Mouse (Mus musculus) layer of hippocampus, adult 9-11 months (tissue): ENCODE measurements at regions not wholly inside any gene's neighbourhood (a gene's known extent, or its start where the extent isn't known, plus 50 kb on each side); places are given as distances from the start of the nearest gene placed in this dataset.

Source experiments
- DNase-seq: peaks from one replicate; pipeline ENCODE4 v3.0.0; 2022

DNA sequence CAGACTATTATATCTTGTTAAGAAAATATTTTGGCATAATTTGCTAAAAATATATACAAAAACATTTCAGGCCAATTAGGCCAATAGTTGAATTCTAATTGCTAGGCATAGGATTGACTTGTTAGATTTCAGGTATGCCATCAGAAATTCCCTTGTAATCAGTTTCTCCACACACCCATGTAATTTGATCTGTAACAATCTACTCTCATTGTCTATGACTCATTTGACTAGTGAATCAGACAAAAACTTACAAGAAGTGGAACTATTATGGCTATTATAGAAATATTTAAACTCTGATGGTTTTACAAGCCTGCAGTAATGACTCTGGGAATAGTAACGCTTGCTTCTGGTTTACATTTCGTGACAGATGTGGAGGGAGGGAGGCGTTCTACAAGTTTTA is 338.9 kb upstream of the Ptbp2 start:
- DNase-seq, result no peak

DNA sequence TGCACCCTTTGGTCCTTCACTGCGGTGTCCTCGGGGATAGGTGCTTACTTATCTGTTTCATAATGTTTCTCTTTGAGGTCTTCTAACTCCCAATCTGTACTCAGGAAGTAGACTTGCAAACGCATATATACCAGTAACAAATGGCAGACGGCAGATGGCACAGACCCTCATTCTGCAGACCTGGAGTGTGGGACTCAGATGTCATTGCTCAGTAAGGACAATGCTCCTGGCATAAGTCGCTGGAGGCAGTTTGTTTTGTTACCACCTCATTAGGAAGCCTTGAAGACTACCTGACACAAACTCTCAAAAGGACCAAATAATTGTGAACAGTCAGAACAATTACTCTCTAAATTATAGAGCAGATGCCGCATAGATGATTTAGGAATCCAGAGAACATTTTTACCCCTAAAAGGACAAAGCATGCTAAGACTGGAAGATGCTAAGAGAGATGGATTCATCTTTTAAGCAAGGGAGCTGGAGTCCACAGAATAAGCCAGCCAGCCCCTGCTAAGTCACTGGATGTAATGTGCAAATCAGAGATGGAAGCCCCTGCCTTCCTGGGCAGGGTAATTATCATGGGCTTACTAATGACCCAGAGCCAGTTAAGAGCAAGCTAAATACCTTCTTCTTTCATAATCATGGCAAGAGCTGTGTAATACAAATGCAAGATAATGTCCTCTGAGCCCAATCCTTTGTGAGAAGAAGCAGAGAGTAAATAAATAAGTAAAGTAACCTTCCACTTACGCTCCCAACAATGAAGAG is 299.1 kb upstream of the Ptbp2 start:
- DNase-seq, result no peak

DNA sequence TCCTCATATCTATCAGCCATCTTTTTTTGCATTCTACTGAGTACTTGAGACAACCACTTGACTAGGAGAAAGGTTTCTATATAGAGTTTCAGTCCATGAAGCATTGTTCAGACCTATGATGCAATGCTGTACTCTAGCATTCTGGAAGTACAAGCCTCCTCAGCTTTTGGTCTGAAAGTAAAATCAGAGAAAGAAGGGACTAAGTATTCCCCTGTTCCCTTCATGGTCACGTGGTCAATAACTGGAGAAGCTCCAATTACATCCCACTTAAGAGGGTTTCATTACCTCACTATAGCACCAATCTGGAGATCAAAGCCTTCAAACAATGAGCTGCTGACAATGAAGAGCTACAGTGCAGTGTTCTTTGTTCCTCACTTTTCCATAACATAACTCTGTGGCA is 289.3 kb upstream of the Ptbp2 start:
- no peak for DNase-seq

DNA sequence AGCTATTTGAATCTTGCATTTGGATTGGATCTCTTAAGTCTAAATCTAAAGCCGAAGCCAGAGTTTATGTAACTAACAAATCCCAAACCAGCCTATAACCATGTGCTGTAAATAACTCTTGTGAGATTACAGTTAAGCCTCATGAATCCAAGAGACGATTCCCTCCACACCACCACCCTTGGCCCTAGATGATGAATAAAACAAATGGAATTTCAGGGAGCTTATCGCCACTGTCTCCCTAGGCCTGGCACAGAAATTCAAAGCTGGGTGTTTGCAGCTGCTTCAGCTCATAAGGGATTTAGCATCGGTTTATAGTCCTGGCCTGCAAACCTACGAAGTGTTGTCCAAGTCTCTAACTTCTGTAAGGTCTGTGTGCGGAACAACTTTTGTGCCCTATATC is 281.4 kb upstream of the Ptbp2 start:
- no peak for DNase-seq

DNA sequence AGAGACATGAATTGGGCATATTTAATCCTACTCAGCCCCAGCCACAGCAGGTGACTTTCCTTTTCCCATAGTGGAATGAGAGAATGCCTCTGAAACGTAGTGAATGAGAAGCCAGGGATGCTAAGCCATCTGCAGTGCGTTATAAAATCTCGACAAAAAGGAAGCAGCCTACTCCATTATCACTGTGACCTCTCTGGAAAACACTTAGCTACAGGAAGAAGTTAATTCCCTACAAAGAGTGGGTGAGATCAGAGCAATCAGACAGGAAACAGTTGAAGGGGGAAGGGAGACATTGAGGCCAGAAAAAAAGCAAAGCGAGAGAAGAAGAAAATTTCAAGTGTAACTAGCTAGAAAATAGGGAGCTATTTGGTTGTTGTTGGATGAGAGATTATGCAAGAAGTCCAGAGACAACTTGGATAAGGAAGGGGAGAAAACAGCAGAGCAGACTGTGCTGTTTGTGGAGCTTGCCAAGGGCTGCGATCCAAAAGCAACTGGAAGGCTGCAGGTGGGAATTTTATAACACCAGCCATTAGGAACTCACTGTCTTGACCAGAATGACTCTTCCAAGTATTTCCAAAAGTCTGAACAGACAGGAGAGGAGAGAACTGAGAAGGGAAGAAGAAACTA is 280.7 kb upstream of the Ptbp2 start:
- DNase-seq, result no peak

DNA sequence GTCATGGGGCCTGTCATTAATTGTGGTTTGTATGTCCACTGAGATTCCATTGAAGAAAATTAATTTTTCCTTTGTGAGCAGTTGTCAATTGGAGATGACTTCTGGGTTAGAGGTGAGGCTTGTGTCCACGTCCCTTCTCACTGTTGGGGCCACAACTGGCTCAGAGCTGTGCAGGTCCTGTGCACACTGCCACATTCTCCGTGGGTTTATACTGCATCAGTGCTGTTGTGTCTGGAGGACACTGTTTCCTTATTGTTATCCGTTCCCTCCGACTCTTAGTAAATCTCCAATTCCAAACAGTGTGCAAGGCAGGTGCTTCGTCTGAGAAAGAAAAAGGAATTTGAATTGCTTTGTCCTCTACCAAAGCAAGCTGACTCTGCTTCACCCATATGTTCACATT is 278.0 kb upstream of the Ptbp2 start:
- no peak for DNase-seq

DNA sequence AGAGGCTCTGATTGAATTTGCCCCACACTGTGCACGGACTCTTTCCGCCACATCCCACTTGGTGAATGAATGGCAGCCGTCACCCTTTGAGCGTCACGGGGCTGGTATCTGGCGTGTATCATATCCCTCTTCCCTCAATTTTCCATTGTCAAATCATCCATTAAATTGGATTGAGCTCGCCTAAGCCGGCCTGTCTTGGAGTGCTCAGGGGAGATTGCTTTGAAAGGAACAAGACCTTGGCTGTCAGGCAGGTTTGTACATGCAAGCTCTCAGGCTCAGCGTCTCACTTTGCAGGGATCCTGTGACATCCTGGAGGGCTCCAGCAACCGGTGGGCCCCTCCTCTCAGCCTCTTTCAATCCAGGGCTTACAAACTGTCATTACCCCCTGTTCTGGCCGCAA is 275.7 kb upstream of the Ptbp2 start:
- no peak for DNase-seq

DNA sequence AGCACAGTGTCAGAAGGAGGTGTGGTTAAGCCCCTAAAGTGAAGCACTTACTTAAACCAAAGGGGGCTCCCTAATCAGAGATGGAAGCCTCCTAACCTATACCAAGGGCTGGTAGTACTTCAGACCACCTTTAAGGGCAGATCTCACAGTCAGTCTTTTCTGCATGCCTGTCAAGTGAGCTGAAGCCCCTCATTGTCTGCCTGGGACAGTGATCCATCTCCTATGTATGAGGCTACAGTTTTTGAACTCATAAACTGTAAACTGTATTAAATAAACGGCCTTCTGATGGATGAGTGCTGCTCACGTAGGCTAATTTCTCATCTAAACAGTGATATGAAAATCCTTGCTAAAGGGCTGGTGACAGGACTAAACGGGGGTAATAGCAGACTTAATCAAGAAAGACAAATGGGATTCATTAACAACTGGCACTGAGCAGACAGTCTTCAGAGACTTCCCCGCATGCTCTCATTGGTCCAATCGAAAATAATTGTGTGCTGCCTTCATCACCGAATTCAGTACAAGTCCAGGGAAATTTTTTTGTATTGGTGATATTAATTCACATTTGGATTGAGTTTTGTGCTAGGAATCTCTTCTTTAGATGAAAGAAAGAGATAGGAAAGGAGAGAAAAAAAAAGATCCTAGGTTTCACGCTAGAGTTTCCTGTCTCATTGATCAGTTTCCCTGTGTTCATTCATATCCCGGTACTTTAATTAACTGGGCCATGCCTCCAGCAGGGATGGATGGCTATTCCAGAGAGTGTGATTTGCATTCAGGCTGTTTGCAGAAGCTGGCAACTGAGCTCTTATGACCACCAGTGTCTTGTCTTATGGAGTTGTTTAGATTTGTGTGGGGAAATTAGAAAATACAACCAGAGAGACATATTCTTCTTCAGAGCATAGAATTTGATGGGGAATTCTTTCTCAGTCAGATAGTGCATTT is 271.2 kb upstream of the Ptbp2 start:
- DNase-seq, result no peak

DNA sequence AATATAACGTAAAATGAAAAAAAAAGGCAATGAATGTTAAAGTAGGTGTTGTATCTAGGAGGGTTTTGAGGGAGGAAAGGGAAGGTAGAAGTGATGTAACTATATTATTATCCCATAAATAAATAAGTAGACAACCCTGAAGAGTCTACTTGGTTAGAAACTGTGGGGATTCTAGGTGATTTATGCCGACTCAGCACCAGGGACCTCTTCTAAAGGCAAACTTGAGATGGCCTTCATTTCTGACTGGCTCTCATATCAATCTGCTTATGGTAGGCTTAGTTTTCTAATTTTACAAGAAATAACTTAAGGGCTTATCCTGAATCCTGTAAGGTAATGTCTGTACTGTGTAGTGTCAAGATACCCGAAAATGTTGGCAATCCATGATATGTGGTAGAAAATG is 263.0 kb upstream of the Ptbp2 start:
- DNase-seq, result no peak

DNA sequence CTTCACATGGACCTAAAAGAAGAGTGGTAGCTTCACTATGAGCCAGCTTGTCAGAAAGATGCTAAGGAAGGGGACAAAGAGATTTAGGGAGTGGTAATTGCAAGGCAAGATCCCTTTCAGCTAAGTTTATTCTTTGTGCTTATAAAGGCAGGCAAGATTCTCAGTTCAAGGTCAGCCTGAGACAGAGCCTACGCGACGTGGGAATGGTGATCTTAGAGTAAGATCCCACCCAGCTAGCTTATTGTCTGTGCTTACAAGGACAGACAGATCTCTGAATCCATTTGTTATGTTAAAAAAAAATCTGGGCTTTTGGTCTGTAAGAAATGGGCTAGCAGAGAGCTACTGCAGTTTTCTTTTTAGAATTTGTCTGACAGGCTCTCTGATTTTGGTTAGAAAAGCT is 253.3 kb upstream of the Ptbp2 start:
- no peak for DNase-seq

DNA sequence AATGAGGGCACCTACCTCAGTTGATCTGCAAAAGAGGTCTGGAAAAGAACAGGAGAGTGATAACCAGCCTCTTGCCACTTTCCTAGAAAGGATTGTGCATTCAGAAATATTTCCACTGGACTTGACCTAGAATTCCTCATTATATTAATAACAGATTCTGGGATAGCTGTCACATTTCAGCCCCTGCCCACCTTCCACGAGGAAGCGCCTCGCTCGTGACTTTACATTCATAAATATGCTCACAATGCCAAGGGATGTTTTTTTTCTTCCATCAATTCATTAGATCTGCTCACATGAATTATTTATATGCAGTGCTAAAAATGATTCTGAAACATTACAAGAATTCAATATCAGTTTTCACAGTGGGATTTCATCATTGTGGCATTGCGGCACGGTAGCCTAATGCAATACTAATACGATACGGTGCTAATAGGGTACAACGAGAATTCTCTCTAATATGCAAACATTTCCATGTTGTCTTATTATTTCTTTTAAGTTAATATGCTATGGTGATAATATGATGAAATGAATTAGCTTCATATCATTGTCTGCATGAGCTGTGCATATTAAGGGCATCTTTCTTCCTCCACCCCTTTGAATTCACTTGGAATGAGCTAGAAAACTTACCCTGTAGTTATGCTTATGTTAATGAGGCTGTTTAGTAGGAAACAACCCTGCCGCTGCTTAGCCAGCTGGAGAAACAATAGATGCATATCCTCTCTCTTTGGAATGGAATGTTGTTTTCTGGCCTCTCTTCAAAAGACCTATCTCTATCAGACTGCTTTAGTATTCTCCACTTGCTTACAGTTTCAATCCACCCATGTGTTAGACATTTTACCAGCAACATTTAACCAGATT is 235.8 kb upstream of the Ptbp2 start:
- DNase-seq, result no peak

DNA sequence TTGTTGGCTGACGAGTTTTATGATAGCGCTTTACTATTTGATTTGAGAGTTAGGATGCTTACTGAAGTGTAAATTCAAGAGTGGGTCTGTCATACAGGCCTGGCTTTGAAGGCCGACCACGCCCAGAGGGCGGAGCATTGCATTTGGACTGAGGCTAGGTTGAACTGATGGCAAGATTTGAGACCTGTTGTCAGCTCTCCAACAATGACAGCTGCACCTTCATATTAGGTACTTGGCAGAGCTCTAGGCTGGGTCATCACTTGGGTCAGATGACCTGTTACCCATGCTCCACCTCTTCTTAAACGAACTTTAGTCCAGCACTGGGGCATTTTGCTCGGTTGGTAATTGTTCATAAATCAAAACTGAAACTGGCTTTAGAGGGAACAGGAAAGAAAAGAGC is 231.1 kb upstream of the Ptbp2 start:
- no peak for DNase-seq

DNA sequence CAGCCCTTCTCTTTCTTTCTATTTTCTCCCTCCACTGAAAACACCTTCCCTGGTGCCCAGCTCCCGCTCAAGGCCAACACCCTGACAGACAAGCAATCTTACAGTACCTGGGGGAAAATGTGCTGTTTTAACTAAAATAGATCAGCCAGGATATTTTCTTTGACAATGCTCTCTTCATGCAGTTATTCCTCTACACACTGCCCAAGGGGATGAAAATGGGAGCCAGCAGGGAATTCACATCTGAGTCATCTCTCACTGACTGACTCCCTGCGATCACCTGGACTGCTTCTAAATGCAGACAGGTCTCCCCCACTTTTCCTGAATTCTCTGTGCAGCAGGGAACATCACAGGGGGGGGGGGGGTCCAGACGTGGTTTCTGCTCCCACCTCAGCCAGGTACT is 227.6 kb upstream of the Ptbp2 start:
- DNase-seq, result no peak

DNA sequence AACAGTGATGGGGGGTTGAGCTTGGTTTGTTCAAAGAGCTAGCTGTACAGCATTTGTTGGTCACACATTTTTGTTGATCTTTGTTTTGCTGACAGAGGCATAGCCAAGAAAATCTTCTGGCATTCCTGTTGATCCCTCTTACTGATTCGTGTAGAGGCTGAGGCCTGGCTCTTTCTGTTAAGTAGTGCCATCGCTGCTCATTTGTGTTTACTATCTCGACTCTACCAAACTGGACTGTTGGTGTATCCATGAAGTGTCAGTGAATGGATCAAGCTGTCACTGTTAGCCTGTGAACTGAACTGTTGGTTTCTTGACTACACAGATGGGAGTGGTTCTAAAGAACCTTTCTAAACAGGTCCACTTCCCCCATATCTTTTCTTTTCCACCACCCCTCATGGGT is 223.8 kb upstream of the Ptbp2 start:
- no peak for DNase-seq

DNA sequence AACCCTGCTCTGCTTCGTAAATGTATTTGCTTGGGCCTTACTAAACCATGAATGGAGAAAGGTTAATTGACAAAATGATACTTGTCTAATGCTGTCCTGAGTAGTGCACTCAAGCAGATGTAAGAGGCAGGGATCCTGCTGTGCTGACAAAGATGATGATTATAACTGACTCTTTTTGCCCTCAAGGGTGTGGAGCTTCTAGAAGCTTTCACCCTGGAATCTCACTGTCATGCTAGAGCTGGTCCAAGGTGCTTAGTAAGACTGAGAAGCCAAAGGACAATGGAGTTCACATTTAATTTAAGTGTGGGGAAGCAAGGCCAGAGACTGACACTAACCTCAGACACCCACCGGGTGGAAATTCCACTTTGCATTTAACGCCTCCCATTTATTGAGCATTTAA is 220.3 kb upstream of the Ptbp2 start:
- DNase-seq, result no peak

DNA sequence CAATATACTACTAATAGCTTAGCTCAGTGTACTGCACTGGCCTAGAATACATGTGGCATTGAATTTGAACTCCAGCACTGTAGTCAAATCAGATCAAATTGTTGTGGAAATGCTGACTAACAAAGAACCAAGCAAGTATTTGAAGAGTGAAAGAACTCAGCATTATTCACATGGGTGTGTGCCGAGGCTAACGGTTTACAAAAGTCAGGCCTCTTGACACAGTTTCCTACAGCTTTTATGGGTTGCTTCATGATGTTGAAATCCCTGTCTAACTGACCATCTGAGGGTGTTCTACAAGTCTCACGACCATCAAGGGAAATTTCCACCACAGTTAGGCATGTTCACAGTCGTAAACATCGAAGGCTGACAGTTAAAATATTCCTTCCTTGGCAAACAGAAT is 216.0 kb upstream of the Ptbp2 start:
- DNase-seq, result no peak

DNA sequence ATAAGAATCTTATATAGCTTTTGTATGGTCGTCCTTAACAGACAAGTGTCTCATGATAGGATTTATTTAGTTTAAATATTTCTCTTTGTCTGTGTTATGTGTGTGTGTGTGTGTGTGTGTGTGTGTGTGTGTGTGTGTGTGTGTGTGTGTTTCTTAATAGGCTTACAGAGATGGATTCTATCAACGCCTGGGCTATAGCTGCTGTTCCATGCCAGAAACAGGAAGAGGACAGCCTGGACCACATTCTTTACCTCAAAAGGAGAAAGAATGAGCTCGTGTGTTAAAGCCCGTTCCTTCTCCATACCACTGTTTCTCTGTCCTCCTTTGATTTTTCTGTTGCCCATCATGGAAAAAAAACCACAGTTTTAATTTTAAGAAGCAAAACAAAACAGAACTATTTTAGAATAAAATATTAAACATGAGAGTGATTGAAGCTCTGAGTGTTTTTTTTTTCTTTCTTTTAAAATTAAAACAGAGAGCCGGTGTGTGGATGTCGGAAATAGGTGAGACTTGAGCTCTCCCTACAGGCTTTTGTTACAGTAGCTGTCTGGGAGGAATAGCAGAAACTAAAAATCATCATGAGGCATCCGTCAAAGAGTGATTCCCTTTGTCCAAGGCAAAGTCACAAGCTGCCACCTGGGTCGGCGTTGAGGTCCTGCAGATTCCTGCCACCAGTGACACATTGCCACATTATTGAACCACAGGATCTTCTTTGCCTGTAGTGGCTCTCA is 212.2 kb upstream of the Ptbp2 start:
- DNase-seq, result no peak

DNA sequence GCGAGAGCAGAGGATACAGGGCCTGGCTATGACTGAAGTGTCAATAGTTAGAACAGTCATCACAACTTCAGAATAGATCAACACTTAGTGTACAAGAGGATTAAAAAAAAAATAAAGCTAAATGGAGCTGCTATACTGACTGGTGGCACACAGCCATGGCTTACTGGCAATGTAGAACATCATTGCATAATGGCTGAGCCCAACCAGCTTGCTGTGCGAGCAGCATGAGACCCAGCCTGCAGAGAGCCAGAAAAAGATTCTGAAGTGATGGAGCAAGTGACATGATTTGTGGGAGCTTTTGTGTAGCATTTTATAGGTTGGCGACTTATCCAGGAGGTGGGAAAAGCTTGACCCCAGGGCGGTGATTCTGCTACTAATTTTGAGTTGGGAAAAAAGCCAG is 211.5 kb upstream of the Ptbp2 start:
- peak; percentile 54 for DNase-seq

DNA sequence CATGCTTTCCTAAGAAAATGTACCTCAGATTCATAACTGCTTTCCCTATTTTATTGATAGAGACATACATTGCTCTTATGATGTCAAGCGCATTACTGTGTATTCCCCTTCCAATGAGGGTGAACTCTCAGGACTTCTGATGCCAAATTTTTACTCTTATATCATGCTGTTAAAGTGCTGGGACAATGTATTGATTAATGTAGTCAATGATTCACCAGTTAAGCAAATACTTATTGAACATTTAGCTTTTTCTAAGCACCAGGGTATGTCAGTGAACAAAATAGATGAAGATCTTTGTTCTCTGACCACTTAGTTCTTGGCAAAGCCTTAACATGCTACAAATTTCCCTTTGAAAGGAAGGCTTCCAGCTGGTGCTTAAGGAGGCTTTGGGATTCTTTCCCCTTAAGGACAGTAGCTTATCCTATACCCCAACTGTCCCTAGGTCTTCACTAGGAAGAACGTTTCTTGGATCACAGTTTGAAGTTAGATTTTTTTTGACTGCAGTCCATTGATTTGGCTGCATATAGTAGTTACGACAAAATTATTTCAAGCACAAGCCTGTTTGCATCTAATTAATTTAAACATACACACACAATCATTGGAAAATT is 203.1 kb upstream of the Ptbp2 start:
- DNase-seq, result no peak

DNA sequence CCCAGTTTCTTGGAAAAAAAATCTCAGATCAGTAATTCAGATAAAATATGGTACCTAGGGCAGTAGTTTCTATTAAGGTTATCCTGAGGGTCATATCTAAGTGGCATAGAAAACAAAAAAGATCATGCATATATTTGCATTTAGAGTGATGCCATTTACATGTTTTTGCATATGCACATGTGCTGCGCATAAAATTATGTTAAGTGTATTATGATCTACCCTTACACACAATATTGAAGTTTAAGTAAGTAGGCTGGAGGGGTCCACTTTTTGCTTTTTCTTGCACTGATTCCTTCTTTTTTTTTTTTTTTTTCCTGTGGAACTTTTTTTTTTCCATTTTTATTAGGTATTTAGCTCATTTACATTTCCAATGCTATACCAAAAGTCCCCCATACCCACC is 193.1 kb upstream of the Ptbp2 start:
- DNase-seq, result no peak

DNA sequence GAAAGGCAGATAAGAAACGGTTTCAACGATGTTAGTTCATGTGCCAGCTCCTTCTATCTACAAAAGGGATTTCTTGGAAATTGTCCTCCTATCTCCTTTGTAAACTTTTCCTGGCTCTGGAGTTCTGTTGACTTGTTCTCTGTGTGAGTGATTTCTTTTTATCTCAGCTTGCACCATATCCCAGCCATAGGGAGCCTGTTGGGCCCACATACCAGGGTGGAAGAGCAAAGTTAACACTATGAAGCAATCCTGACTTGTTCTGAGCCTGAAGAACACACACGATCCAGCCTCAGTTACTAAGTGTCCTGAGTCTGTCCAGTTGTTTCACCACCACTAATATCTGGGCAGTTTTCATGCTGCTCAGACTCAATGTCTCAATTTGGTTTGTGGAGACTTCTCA is 192.1 kb upstream of the Ptbp2 start:
- no peak for DNase-seq
